Mouse (Mus musculus) neutrophil, adult 83 days (primary cell): ENCODE results near the gene Blm. TPM values are rescaled to one million over a fixed set of nuclear protein-coding genes. Genes with fewer than 3 reads are reported as not detected.

ENCODE experiments used
- total RNA-seq, 2 experiments: library from RNA; stranded (reverse); gene quantifications; one replicate each; pipeline ENCODE4 v1.2.4; 2023

Gene Blm
- total RNA-seq, result 10 to 100 TPM; 25.4 to 26.7 TPM

GRCm38 (mm10) chr7:80535009-80535744, at the start of gene Blm:
Blm (minus strand) TSS chr7:80535119.

GRCm38 (mm10) chr7:80405188-80405695, 129.7 kb downstream of the Blm start, which contains the start of gene Furin:
Furin (minus strand) TSS chr7:80405436.

Other genes starting within 250 kb of the Blm start
- gene Prc1, start 240.7 kb downstream of the Blm start, total RNA-seq, result 100 to 1,000 TPM in 1 of 2 experiments, 10 to 100 TPM in 1; 99.2 to 104 TPM
- 1 to 10 TPM; 4.9 to 5.9 TPM for gene Rccd1, start 210.7 kb downstream of the Blm start, total RNA-seq
- gene Unc45a, start 194.1 kb downstream of the Blm start, total RNA-seq, result 10 to 100 TPM; 43.0 to 53.3 TPM
- 10 to 100 TPM in 1 of 2 experiments, 1 to 10 TPM in 1; 6.1 to 13.9 TPM for gene Hddc3, start 192.0 kb downstream of the Blm start, total RNA-seq
- 10 to 100 TPM; 33.7 to 35.2 TPM for gene Man2a2, start 163.7 kb downstream of the Blm start, total RNA-seq
- 100 to 1,000 TPM; 532 to 573 TPM for gene Fes, start 147.2 kb downstream of the Blm start, total RNA-seq
- 100 to 1,000 TPM; 121 to 137 TPM for gene Furin, start 129.7 kb downstream of the Blm start, total RNA-seq
- gene Crtc3, start 153.8 kb upstream of the Blm start, total RNA-seq, result 10 to 100 TPM; 23.8 to 25.2 TPM